Mouse (Mus musculus): ENCODE measurements around the gene Cdkn1a. TPM values are rescaled to one million over a fixed set of nuclear protein-coding genes. Genes with fewer than 3 reads are reported as not detected.
"Not testable (repeated sequence)": the region's sequence is repeated elsewhere in the genome, so short reads cannot be mapped to it uniquely, and the experiment has no call there.

Cdkn1a gene
- polyA plus RNA-seq, 1 experiment, result 31.1 TPM

- no peak overlapping the region for H3K27ac ChIP-seq (ENCODE audit: control insufficient read depth, insufficient read depth, low read length)
- H3K36me3 ChIP-seq (ENCODE audit: control insufficient read depth, insufficient read depth, low read length), result no peaks in the 10 kb centered on the region
- H3K27me3 ChIP-seq (ENCODE audit: control insufficient read depth, insufficient read depth, low read length), result no peaks in the 10 kb centered on the region
- H3K4me1 ChIP-seq (replicated peaks; ENCODE audit: control insufficient read depth, insufficient read depth, low read length), result peaks cover 10% of the 10 kb centered on the region
- 91% methylated on average over 8 of the region's 8 CpGs for WGBS
- no peak for TF ChIP-seq POLR2A (IDR thresholded peaks at IDR 0.05; ENCODE audit: control insufficient read depth, extremely low read depth, insufficient read depth, low read length, poor library complexity)
- TF ChIP-seq CTCF (IDR thresholded peaks at IDR 0.05; ENCODE audit: borderline replicate concordance, control insufficient read depth, extremely low read depth, insufficient read depth, low read length, poor library complexity), result no peak
- H3K4me3 ChIP-seq (ENCODE audit: control insufficient read depth, insufficient read depth, low read length), result no peak overlapping the region
- no peak for DNase-seq
These were observed 27.4 kb upstream of the Cdkn1a start for GRCm38 (mm10) chr17:29063121-29063987.

GRCm38 (mm10) chr17:29063988-29064285 is 26.8 kb upstream of the Cdkn1a start:
- TF ChIP-seq CTCF (IDR thresholded peaks at IDR 0.05; ENCODE audit: borderline replicate concordance, control insufficient read depth, extremely low read depth, insufficient read depth, low read length, poor library complexity), result no peak
- 98% methylated on average over 2 of the region's 2 CpGs for WGBS
- no peaks in the 10 kb centered on the region for H3K36me3 ChIP-seq (ENCODE audit: control insufficient read depth, insufficient read depth, low read length)
- no peak overlapping the region for H3K4me3 ChIP-seq (ENCODE audit: control insufficient read depth, insufficient read depth, low read length)
- no peaks in the 10 kb centered on the region for H3K27me3 ChIP-seq (ENCODE audit: control insufficient read depth, insufficient read depth, low read length)
- no peak for DNase-seq
- peaks cover 4% of the 10 kb centered on the region for H3K4me1 ChIP-seq (replicated peaks; ENCODE audit: control insufficient read depth, insufficient read depth, low read length)
- H3K27ac ChIP-seq (ENCODE audit: control insufficient read depth, insufficient read depth, low read length), result no peak overlapping the region

GRCm38 (mm10) chr17:29065245-29065940 is 25.4 kb upstream of the Cdkn1a start:
- Histone ChIP-seq H3K36me3 (ENCODE audit: control insufficient read depth, insufficient read depth, low read length) (no peaks in the 10 kb centered on the region), H3K27me3 (ENCODE audit: control insufficient read depth, insufficient read depth, low read length) (no peaks in the 10 kb centered on the region), H3K27ac (ENCODE audit: control insufficient read depth, insufficient read depth, low read length) (no peak overlapping the region), H3K4me1 (replicated peaks; ENCODE audit: control insufficient read depth, insufficient read depth, low read length) (0 out of 2 replicates have a peak, but pooled peaks cover 6% of the 10 kb centered on the region), H3K4me3 (ENCODE audit: control insufficient read depth, insufficient read depth, low read length) (no peak overlapping the region)
- no peak for DNase-seq
- 97% methylated on average over 21 of the region's 21 CpGs for WGBS
- TF ChIP-seq CTCF (IDR thresholded peaks at IDR 0.05; ENCODE audit: borderline replicate concordance, control insufficient read depth, extremely low read depth, insufficient read depth, low read length, poor library complexity) (no peak), POLR2A (IDR thresholded peaks at IDR 0.05; ENCODE audit: control insufficient read depth, extremely low read depth, insufficient read depth, low read length, poor library complexity) (no peak)

- TF ChIP-seq POLR2A (IDR thresholded peaks at IDR 0.05; ENCODE audit: control insufficient read depth, extremely low read depth, insufficient read depth, low read length, poor library complexity) (no peak), CTCF (IDR thresholded peaks at IDR 0.05; ENCODE audit: borderline replicate concordance, control insufficient read depth, extremely low read depth, insufficient read depth, low read length, poor library complexity) (no peak)
- 72% methylated on average over 3 of the region's 3 CpGs for WGBS
- DNase-seq, result no peak
- Histone ChIP-seq H3K4me1 (replicated peaks; ENCODE audit: control insufficient read depth, insufficient read depth, low read length) (0 out of 2 replicates have a peak, but pooled peaks cover 6% of the 10 kb centered on the region), H3K27me3 (ENCODE audit: control insufficient read depth, insufficient read depth, low read length) (no peaks in the 10 kb centered on the region), H3K4me3 (ENCODE audit: control insufficient read depth, insufficient read depth, low read length) (no peak overlapping the region), H3K27ac (ENCODE audit: control insufficient read depth, insufficient read depth, low read length) (no peak overlapping the region), H3K36me3 (ENCODE audit: control insufficient read depth, insufficient read depth, low read length) (no peaks in the 10 kb centered on the region)
These were observed 24.8 kb upstream of the Cdkn1a start for GRCm38 (mm10) chr17:29065971-29066370.

GRCm38 (mm10) chr17:29067416-29067815 is 23.4 kb upstream of the Cdkn1a start:
- WGBS, result 30% methylated on average over 3 of the region's 3 CpGs
- DNase-seq; H3K36me3 ChIP-seq (ENCODE audit: control insufficient read depth, insufficient read depth, low read length); H3K27ac ChIP-seq (ENCODE audit: control insufficient read depth, insufficient read depth, low read length); H3K27me3 ChIP-seq (ENCODE audit: control insufficient read depth, insufficient read depth, low read length); H3K4me3 ChIP-seq (ENCODE audit: control insufficient read depth, insufficient read depth, low read length); H3K4me1 ChIP-seq (replicated peaks; ENCODE audit: control insufficient read depth, insufficient read depth, low read length): not testable (repeated sequence)

GRCm38 (mm10) chr17:29067847-29068246 is 22.9 kb upstream of the Cdkn1a start:
- no peak for DNase-seq
- TF ChIP-seq POLR2A (IDR thresholded peaks at IDR 0.05; ENCODE audit: control insufficient read depth, extremely low read depth, insufficient read depth, low read length, poor library complexity), result no peak
- Histone ChIP-seq H3K27me3 (ENCODE audit: control insufficient read depth, insufficient read depth, low read length) (no peaks in the 10 kb centered on the region), H3K27ac (ENCODE audit: control insufficient read depth, insufficient read depth, low read length) (no peak overlapping the region), H3K4me3 (ENCODE audit: control insufficient read depth, insufficient read depth, low read length) (no peak overlapping the region), H3K4me1 (replicated peaks; ENCODE audit: control insufficient read depth, insufficient read depth, low read length) (peaks cover 6% of the 10 kb centered on the region; the same call in 1 of the 2 replicates), H3K36me3 (ENCODE audit: control insufficient read depth, insufficient read depth, low read length) (no peaks in the 10 kb centered on the region)
- WGBS, result 78% methylated on average over 5 of the region's 5 CpGs
